Mouse (Mus musculus) left cerebral cortex, adult 18-20 months (tissue): Measurements from ENCODE around the gene Olfr661. TPM values are rescaled to one million over a fixed set of nuclear protein-coding genes. Genes with fewer than 3 reads are reported as not detected.

ENCODE experiments used
- DNase-seq, 2 experiments: peaks; one replicate each; pipeline ENCODE4 v3.0.0; 2021 to 2022; ENCODE audit warnings: low spot score in 2 of 2, mixed read lengths in 1 of 2
- long read RNA-seq, 2 experiments: library from polyadenylated mRNA; stranded (forward); transcript quantifications; one replicate each; pipeline ENCODE4 v2.0.0; 2021
- total RNA-seq, 2 experiments: library from RNA; stranded (reverse); gene quantifications; 2 replicates each; pipeline ENCODE4 v1.2.3; 2021

Olfr661 gene
- total RNA-seq, result not detected
- long read RNA-seq, experiment 1, result 0 reads
- long read RNA-seq, experiment 2, result 0 reads

- no peak for DNase-seq
Measured at GRCm38 (mm10) chr7:104686201-104686600, at the start of gene Olfr661. TSS of gene Olfr661 (plus strand) at chr7:104686501.

DNA sequence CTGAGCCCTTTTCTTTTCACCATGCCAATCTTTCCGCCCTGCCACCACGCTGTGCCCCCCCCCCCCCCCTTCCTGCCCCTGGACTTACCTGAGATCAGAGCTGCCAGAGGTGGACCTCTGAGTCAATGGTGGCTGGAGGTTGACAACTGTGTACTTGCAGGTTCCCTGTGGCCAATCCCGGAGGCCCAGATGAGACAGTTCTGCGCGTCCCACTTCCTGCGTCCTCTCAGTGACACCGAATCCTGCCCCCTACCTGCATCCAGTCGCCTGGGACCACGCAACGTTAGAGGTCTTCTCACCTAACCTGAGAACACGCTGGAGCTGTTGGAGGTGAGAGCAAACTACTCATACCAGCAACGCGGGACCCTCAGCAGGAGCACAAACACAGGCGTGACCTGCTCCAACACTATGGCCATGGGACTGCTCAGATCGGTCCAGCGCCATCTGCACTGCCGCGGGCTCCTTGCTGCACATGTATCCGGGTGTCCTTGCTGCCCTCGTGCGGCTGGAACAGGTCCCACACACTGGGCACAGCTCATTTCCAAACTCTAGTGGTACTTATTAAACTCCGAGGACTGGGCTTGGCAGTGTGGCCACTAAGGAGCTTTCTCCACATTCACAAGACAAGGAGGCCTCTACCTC, 39.3 kb upstream of the Olfr661 start, which contains the start of gene Olfr658:
Gene Olfr658 (minus strand): TSS at position 465 of the 642 bp plus-strand sequence.
- DNase-seq, result peak; percentile 7 to 29

- no peak for DNase-seq
Measured at GRCm38 (mm10) chr7:104666453-104666852, 19.8 kb upstream of the Olfr661 start, which contains the start of gene Olfr659. TSS of gene Olfr659 (plus strand) at chr7:104666753.

Other genes with a start within 250 kb of the Olfr661 start
- gene Trim30a, start 221.3 kb upstream of the Olfr661 start, total RNA-seq, result 1 to 10 TPM in 1 of 2 experiments, under 1 TPM in 1; 0.67 to 1.0 TPM
- gene Trim30d, start 178.7 kb upstream of the Olfr661 start, total RNA-seq, result under 1 TPM; 0.59 to 0.88 TPM
- not detected for gene Olfr651, start 136.4 kb upstream of the Olfr661 start, total RNA-seq
- not detected for gene Olfr652, start 125.6 kb upstream of the Olfr661 start, total RNA-seq
- not detected for gene Olfr653, start 109.2 kb upstream of the Olfr661 start, total RNA-seq
- not detected for gene Olfr654, start 99.5 kb upstream of the Olfr661 start, total RNA-seq
- gene Olfr655, start 84.7 kb upstream of the Olfr661 start, total RNA-seq, result not detected
- gene Olfr656, start 72.5 kb upstream of the Olfr661 start, total RNA-seq, result not detected
- gene Olfr657, start 61.7 kb upstream of the Olfr661 start, total RNA-seq, result not detected
- gene Olfr658, start 39.2 kb upstream of the Olfr661 start, total RNA-seq, result not detected
- not detected for gene Olfr659, start 19.7 kb upstream of the Olfr661 start, total RNA-seq
- gene Usp17le, start 91.0 kb downstream of the Olfr661 start, total RNA-seq, result not detected
- not detected for gene Usp17lb, start 156.1 kb downstream of the Olfr661 start, total RNA-seq
- not detected for gene Usp17la, start 170.5 kb downstream of the Olfr661 start, total RNA-seq
- gene Olfr665, start 191.5 kb downstream of the Olfr661 start, total RNA-seq, result not detected
- gene Olfr666, start 209.5 kb downstream of the Olfr661 start, total RNA-seq, result not detected
- not detected for gene Olfr667, start 235.0 kb downstream of the Olfr661 start, total RNA-seq
- not detected for gene Olfr668, start 241.6 kb downstream of the Olfr661 start, total RNA-seq
- gene Olfr669, start 247.7 kb downstream of the Olfr661 start, total RNA-seq, result not detected